Mouse (Mus musculus) stomach, postnatal 0 days (tissue): ENCODE results near the gene Kif5c.

ENCODE experiments used
- CTCF ChIP-seq: IDR thresholded peaks from 2 replicates; pipeline ENCODE4 v1.5.1; 2016; ENCODE audit warnings: antibody characterized with exemption, low read depth, mild to moderate bottlenecking, moderate library complexity
- EP300 ChIP-seq: optimal IDR thresholded peaks from 2 replicates; pipeline ENCODE3; 2016; ENCODE audit warnings: antibody characterized with exemption

GRCm38 (mm10) chr2:49570778-49571101, 48.4 kb upstream of the Kif5c start:
- TF ChIP-seq CTCF (no peak), EP300 (no peak)
